Mouse (Mus musculus): ENCODE results near the gene Nus1.

The Nus1 gene

GRCm38 (mm10) chr10:52417998-52418860 lies 882 bp downstream of the Nus1 start:
- no peak for DNase-seq

GRCm38 (mm10) chr10:52418931-52419330 lies 1.6 kb downstream of the Nus1 start:
- DNase-seq: no peak

- no peak for DNase-seq
These were observed 2.1 kb downstream of the Nus1 start for GRCm38 (mm10) chr10:52419402-52419801.

- no peak for DNase-seq
These were observed 3.2 kb downstream of the Nus1 start for GRCm38 (mm10) chr10:52420526-52420925.

GRCm38 (mm10) chr10:52421716-52422115 lies 4.4 kb downstream of the Nus1 start:
- DNase-seq: peak; percentile 57

GRCm38 (mm10) chr10:52423097-52423496 lies 5.8 kb downstream of the Nus1 start:
- no peak for DNase-seq

- no peak for DNase-seq
These were observed 9.1 kb downstream of the Nus1 start for GRCm38 (mm10) chr10:52426314-52426980.

- DNase-seq: no peak
These were observed 10.5 kb downstream of the Nus1 start for GRCm38 (mm10) chr10:52427634-52428415.

GRCm38 (mm10) chr10:52430953-52431352 lies 13.6 kb downstream of the Nus1 start:
- DNase-seq: no peak

GRCm38 (mm10) chr10:52434836-52435235 lies 17.5 kb downstream of the Nus1 start:
- no peak for DNase-seq

GRCm38 (mm10) chr10:52460614-52461013 lies 43.3 kb downstream of the Nus1 start:
- DNase-seq: no peak

GRCm38 (mm10) chr10:52463941-52464739 lies 46.8 kb downstream of the Nus1 start:
- DNase-seq: no peak

GRCm38 (mm10) chr10:52471520-52471919 lies 54.2 kb downstream of the Nus1 start:
- DNase-seq: no peak

All from kidney, adult 11 months (tissue).